Comparison of ENCODE assay signal across 30 mouse cellular contexts in genomic region chr14:101747811-101748210, GRCm38 (mm10). TPM values are rescaled to one million over a fixed set of nuclear protein-coding genes. Genes with fewer than 3 reads are reported as not detected.
"Had no signal": no experiment of that assay in that cellular context is flagged by ENCODE, and none has a peak within 500 bp of the region (broad histone marks: within the 10 kb centered on the region; RNA-seq: fewer than 3 reads in every experiment).

No protein-coding gene starts in this region.

- H3K27me3 ChIP-seq: heart, embryonic 12.5 days; hindbrain, embryonic 13.5 days; hindbrain, embryonic 15.5 days; intestine, embryonic 15.5 days; limb, embryonic 13.5 days; limb, embryonic 15.5 days; liver, embryonic 13.5 days; liver, embryonic 15.5 days had no signal

- H3K36me3 ChIP-seq: heart, embryonic 10.5 days; heart, embryonic 12.5 days; hindbrain, embryonic 13.5 days; hindbrain, embryonic 15.5 days; intestine, embryonic 15.5 days; limb, embryonic 13.5 days; limb, embryonic 15.5 days; liver, embryonic 13.5 days; liver, embryonic 15.5 days had no signal

- H3K4me1 ChIP-seq: heart, embryonic 10.5 days; heart, embryonic 12.5 days; hindbrain, embryonic 13.5 days; hindbrain, embryonic 15.5 days; intestine, embryonic 15.5 days; liver, embryonic 13.5 days; liver, embryonic 15.5 days had no signal

- H3K9ac ChIP-seq: heart, embryonic 12.5 days; hindbrain, embryonic 13.5 days; hindbrain, embryonic 15.5 days; intestine, embryonic 15.5 days; limb, embryonic 13.5 days; limb, embryonic 15.5 days; liver, embryonic 13.5 days; liver, embryonic 15.5 days had no signal

- H3K4me3 ChIP-seq: gastrocnemius, adult 2 months; heart, embryonic 10.5 days; heart, embryonic 12.5 days; hindbrain, embryonic 13.5 days; hindbrain, embryonic 15.5 days; intestine, embryonic 15.5 days; layer of hippocampus, adult 2 months; limb, embryonic 13.5 days; limb, embryonic 15.5 days; liver, embryonic 13.5 days; liver, embryonic 15.5 days had no signal

- DNase-seq: gastrocnemius, adult 2 months; gastrocnemius, postnatal 10 days; gastrocnemius, postnatal 25 days; heart, adult 18-20 months; heart, postnatal 10 days; kidney, postnatal 10 days; kidney, postnatal 25 days; kidney, postnatal 4 days; left cerebral cortex, postnatal 4 days; liver, embryonic 13.5 days had no signal

- H3K27ac ChIP-seq: gastrocnemius, adult 2 months; heart, embryonic 10.5 days; hindbrain, embryonic 13.5 days; hindbrain, embryonic 15.5 days; intestine, embryonic 15.5 days; layer of hippocampus, adult 2 months; liver, embryonic 13.5 days; liver, embryonic 15.5 days had no signal

- H3K9me3 ChIP-seq: heart, embryonic 10.5 days; heart, embryonic 12.5 days; hindbrain, embryonic 13.5 days; hindbrain, embryonic 15.5 days; intestine, embryonic 15.5 days; limb, embryonic 13.5 days; limb, embryonic 15.5 days; liver, embryonic 13.5 days; liver, embryonic 15.5 days had no signal

- ATAC-seq: inflammation-experienced regulatory T-cells, adult 6 months; intestine, embryonic 15.5 days; intestine, postnatal 0 days had no signal

- H3K4me2 ChIP-seq: heart, embryonic 12.5 days; hindbrain, embryonic 13.5 days; hindbrain, embryonic 15.5 days; intestine, embryonic 15.5 days; limb, embryonic 15.5 days; liver, embryonic 13.5 days; liver, embryonic 15.5 days had no signal

RNA-seq across cellular contexts. Expression of gene Gm9922, which starts 18.2 kb away (rescaled TPM):
- total RNA-seq: gastrocnemius, adult 2 months; gastrocnemius, postnatal 10 days; gastrocnemius, postnatal 25 days; gastrocnemius, postnatal 4 days; granulocyte monocyte progenitor cell, adult 5-6 weeks; hematopoietic stem cell, adult 5-6 weeks; layer of hippocampus, adult 2 months; left cerebral cortex, adult 18-20 months; left cerebral cortex, adult 8-10 months; left cerebral cortex, postnatal 10 days; left cerebral cortex, postnatal 25 days; liver, adult 2 months had no signal
- polyA plus RNA-seq: hindbrain, embryonic 11.5 days; hindbrain, embryonic 13.5 days; hindbrain, embryonic 15.5 days; inflammation-experienced regulatory T-cells, adult 6 months; liver, adult 2 months; liver, embryonic 13.5 days; liver, embryonic 15.5 days had no signal
